Mouse (Mus musculus): ENCODE results near the gene Pla2g12b.

GRCm38 (mm10) chr10:59439508-59439931, 36.1 kb downstream of the Pla2g12b start:
- no peak for TF ChIP-seq CTCF (IDR thresholded peaks at IDR 0.05; ENCODE audit: extremely low read depth, insufficient read depth, low read length)
- TF ChIP-seq POLR2A (IDR thresholded peaks at IDR 0.05; ENCODE audit: extremely low read depth, insufficient read depth, low read length), result no peak
